Mouse (Mus musculus) bone marrow, adult 2 months (tissue): Measurements from ENCODE around the gene Tcte3.

ENCODE experiments used
- CTCF ChIP-seq: fragments of 200-500 bp; IDR thresholded peaks from 2 replicates; pipeline ENCODE4 v1.5.1; 2011; ENCODE audit warnings: low read length, control low read depth; ENCODE audit not compliant: control insufficient read depth, insufficient read depth
- POLR2A ChIP-seq: fragments of 200-500 bp; IDR thresholded peaks from 2 replicates; pipeline ENCODE4 v1.6.1; 2011; ENCODE audit warnings: low read depth, mild to moderate bottlenecking, control low read depth, low read length, borderline replicate concordance; ENCODE audit not compliant: control insufficient read depth

- TF ChIP-seq CTCF (no peak), POLR2A (no peak)
Observed at GRCm38 (mm10) chr17:15075033-15075432, 33.7 kb upstream of the Tcte3 start.
